In genomic region chr2:93938534-93938933, GRCm38 (mm10) we compare ENCODE assay signal across 27 mouse cellular contexts. TPM values are rescaled to one million over a fixed set of nuclear protein-coding genes. Genes with fewer than 3 reads are reported as not detected.
A peak's percentile ranks its signal among the peaks of the same experiment; 100 is the strongest.
DNase-seq lines count a peak whose midpoint lies in the region; ATAC-seq and TF ChIP-seq lines count a peak whose summit lies in the region.
"Had no signal": no experiment of that assay in that cellular context is flagged by ENCODE, and none has a peak within 500 bp of the region (broad histone marks: within the 10 kb centered on the region; RNA-seq: fewer than 3 reads in every experiment).

No protein-coding gene starts in this region.

- peak overlapping the region; percentile 11; the same call in 1 of the 2 replicates for H3K4me2 ChIP-seq in heart, embryonic 12.5 days
- no peak overlapping the region for H3K4me2 ChIP-seq in lung, embryonic 14.5 days
- H3K4me2 ChIP-seq in neural tube, embryonic 14.5 days (ENCODE audit: low read depth, low read length), result no peak overlapping the region
- H3K4me2 ChIP-seq: embryonic facial prominence, embryonic 12.5 days; hindbrain, embryonic 15.5 days; midbrain, embryonic 13.5 days had no signal

- TF ChIP-seq CTCF in lung, embryonic 14.5 days (IDR thresholded peaks at IDR 0.05; ENCODE audit: low read depth), result no peak

- 25% methylated on average over 9 of the region's 9 CpGs for WGBS in heart, embryonic 12.5 days
- 38% methylated on average over 9 of the region's 9 CpGs for WGBS in heart, embryonic 10.5 days
- 48% methylated on average over 9 of the region's 9 CpGs for WGBS in lung, embryonic 14.5 days
- 56% methylated on average over 9 of the region's 9 CpGs for WGBS in neural tube, embryonic 14.5 days

- no peak overlapping the region for H3K4me3 ChIP-seq in heart, embryonic 12.5 days
- no peak overlapping the region for H3K4me3 ChIP-seq in heart, embryonic 10.5 days
- H3K4me3 ChIP-seq in lung, embryonic 14.5 days (ENCODE audit: low read depth, low read length), result no peak overlapping the region
- H3K4me3 ChIP-seq in neural tube, embryonic 14.5 days (ENCODE audit: low read depth, low read length), result no peak overlapping the region
- H3K4me3 ChIP-seq: embryonic facial prominence, embryonic 12.5 days; erythroblast, embryonic 14.5 days; hindbrain, embryonic 15.5 days; midbrain, embryonic 13.5 days; myocyte had no signal

- peaks cover 6% of the 10 kb centered on the region for H3K9me3 ChIP-seq in heart, embryonic 12.5 days (replicated peaks)
- no peaks in the 10 kb centered on the region for H3K9me3 ChIP-seq in heart, embryonic 10.5 days
- H3K9me3 ChIP-seq in lung, embryonic 14.5 days (ENCODE audit: low read depth, low read length), result no peaks in the 10 kb centered on the region
- no peaks in the 10 kb centered on the region for H3K9me3 ChIP-seq in neural tube, embryonic 14.5 days (ENCODE audit: control insufficient read depth, low read length)
- H3K9me3 ChIP-seq: embryonic facial prominence, embryonic 12.5 days; hindbrain, embryonic 15.5 days had no signal

- ATAC-seq in heart, embryonic 12.5 days (ENCODE audit: insufficient number of reproducible peaks, low FRiP score), result no peak
- no peak for ATAC-seq in lung, embryonic 14.5 days (ENCODE audit: insufficient read depth)
- peak; percentile 69 for ATAC-seq in neural tube, embryonic 14.5 days (ENCODE audit: low read depth)
- ATAC-seq in erythroid progenitor cell, adult 5-6 weeks (replicated peaks; ENCODE audit: low FRiP score, poor library complexity, severe bottlenecking), result no peak
- ATAC-seq: intestine, postnatal 0 days; midbrain, embryonic 13.5 days had no signal

- peaks cover 29% of the 10 kb centered on the region for H3K4me1 ChIP-seq in heart, embryonic 12.5 days (replicated peaks)
- peaks cover 14% of the 10 kb centered on the region for H3K4me1 ChIP-seq in heart, embryonic 10.5 days
- H3K4me1 ChIP-seq in lung, embryonic 14.5 days (ENCODE audit: insufficient read depth), result no peaks in the 10 kb centered on the region
- no peaks in the 10 kb centered on the region for H3K4me1 ChIP-seq in neural tube, embryonic 14.5 days (ENCODE audit: control insufficient read depth, insufficient read depth, low read length)
- H3K4me1 ChIP-seq: hindbrain, embryonic 15.5 days; midbrain, embryonic 13.5 days had no signal

- H3K9ac ChIP-seq in heart, embryonic 12.5 days, result no peak overlapping the region
- no peak overlapping the region for H3K9ac ChIP-seq in lung, embryonic 14.5 days
- H3K9ac ChIP-seq in neural tube, embryonic 14.5 days (replicated peaks; ENCODE audit: low read depth, low read length), result no peak overlapping the region
- H3K9ac ChIP-seq: embryonic facial prominence, embryonic 12.5 days; hindbrain, embryonic 15.5 days; liver, embryonic 14.5 days; midbrain, embryonic 13.5 days had no signal

- DNase-seq in heart, embryonic 10.5 days (ENCODE audit: low spot score), result no peak
- peak; percentile 26 for DNase-seq in lung, embryonic 14.5 days
- DNase-seq in lung, postnatal 4 days, result no peak
- peak; percentile 14 for DNase-seq in MEL-GATA-1-ER (ENCODE audit: extremely low read depth, low read depth)
- DNase-seq: B cell, adult 2 months; cerebellum, adult 9-10 months; heart, postnatal 14 days; layer of hippocampus, postnatal 36 days; retina, postnatal 1 day had no signal

- no peaks in the 10 kb centered on the region for H3K36me3 ChIP-seq in heart, embryonic 12.5 days
- H3K36me3 ChIP-seq in heart, embryonic 10.5 days, result no peaks in the 10 kb centered on the region
- no peaks in the 10 kb centered on the region for H3K36me3 ChIP-seq in lung, embryonic 14.5 days (ENCODE audit: insufficient read depth)
- no peaks in the 10 kb centered on the region for H3K36me3 ChIP-seq in neural tube, embryonic 14.5 days (ENCODE audit: control insufficient read depth, insufficient read depth, low read length)
- H3K36me3 ChIP-seq: embryonic facial prominence, embryonic 12.5 days; hindbrain, embryonic 15.5 days; midbrain, embryonic 13.5 days had no signal

- no peak overlapping the region; the same call in 1 of the 2 replicates for H3K27ac ChIP-seq in heart, embryonic 12.5 days (ENCODE audit: poor library complexity, severe bottlenecking)
- H3K27ac ChIP-seq in heart, embryonic 10.5 days, result no peak overlapping the region
- no peak overlapping the region for H3K27ac ChIP-seq in lung, embryonic 14.5 days (ENCODE audit: low read depth)
- H3K27ac ChIP-seq in neural tube, embryonic 14.5 days (ENCODE audit: low read depth, low read length), result no peak overlapping the region
- H3K27ac ChIP-seq: embryonic facial prominence, embryonic 12.5 days; hindbrain, embryonic 15.5 days; kidney, postnatal 0 days; liver, embryonic 14.5 days; midbrain, embryonic 13.5 days; stomach, postnatal 0 days had no signal

- peaks cover 45% of the 10 kb centered on the region for H3K27me3 ChIP-seq in heart, embryonic 12.5 days (replicated peaks)
- peaks cover 30% of the 10 kb centered on the region for H3K27me3 ChIP-seq in heart, embryonic 10.5 days (ENCODE audit: insufficient read depth, poor library complexity, severe bottlenecking)
- no peaks in the 10 kb centered on the region for H3K27me3 ChIP-seq in lung, embryonic 14.5 days (ENCODE audit: insufficient read depth, low read length)
- no peaks in the 10 kb centered on the region for H3K27me3 ChIP-seq in neural tube, embryonic 14.5 days (ENCODE audit: control insufficient read depth, insufficient read depth, low read length)
- H3K27me3 ChIP-seq: embryonic facial prominence, embryonic 12.5 days; hindbrain, embryonic 15.5 days; midbrain, embryonic 13.5 days had no signal

RNA-seq across cellular contexts. Expression of gene Gm13889, which starts 18.5 kb away (rescaled TPM):
- polyA plus RNA-seq in heart, embryonic 12.5 days (2016; fragmentation: Nextera tagmentation; extraction: Ambion mirVana), result 5.9 and 6.9 TPM in 2 replicates
- 2.6 and 3.1 TPM in 2 replicates for polyA plus RNA-seq in heart, embryonic 10.5 days (2016; fragmentation: Nextera tagmentation; extraction: Ambion mirVana)
- polyA plus RNA-seq in lung, embryonic 14.5 days (2014; fragmentation: Nextera tagmentation; extraction: Ambion mirVana), result 40.7 and 45.3 TPM in 2 replicates
- 12.3 and 12.8 TPM in 2 replicates for polyA plus RNA-seq in neural tube, embryonic 14.5 days (2014; fragmentation: Nextera tagmentation; extraction: Ambion mirVana)
- total RNA-seq in erythroid progenitor cell, adult 5-6 weeks (2015; ENCODE audit: low replicate concordance), result not detected in 2 replicates
- total RNA-seq in erythroid progenitor cell, adult 5-6 weeks (2017; ENCODE audit: low replicate concordance), result not detected in 2 replicates
- total RNA-seq: granulocyte monocyte progenitor cell, adult 5-6 weeks had no signal

RNA-seq across cellular contexts. Expression of gene Gm27027, which starts 57.6 kb away (rescaled TPM):
- not detected in 2 replicates for polyA plus RNA-seq in heart, embryonic 12.5 days (2016; fragmentation: Nextera tagmentation; extraction: Ambion mirVana)
- not detected in 2 replicates for polyA plus RNA-seq in heart, embryonic 10.5 days (2016; fragmentation: Nextera tagmentation; extraction: Ambion mirVana)
- not detected in 2 replicates for polyA plus RNA-seq in lung, embryonic 14.5 days (2014; fragmentation: Nextera tagmentation; extraction: Ambion mirVana)
- not detected in 2 replicates for polyA plus RNA-seq in neural tube, embryonic 14.5 days (2014; fragmentation: Nextera tagmentation; extraction: Ambion mirVana)
- not detected in 2 replicates for total RNA-seq in erythroid progenitor cell, adult 5-6 weeks (2015; ENCODE audit: low replicate concordance)
- not detected in 2 replicates for total RNA-seq in erythroid progenitor cell, adult 5-6 weeks (2017; ENCODE audit: low replicate concordance)
- total RNA-seq: adrenal gland, adult 18-20 months; adrenal gland, postnatal 4 days; gastrocnemius, adult 8-10 months; granulocyte monocyte progenitor cell, adult 5-6 weeks; heart, postnatal 14 days; layer of hippocampus, postnatal 36 days; left cerebral cortex, postnatal 25 days had no signal
- polyA plus RNA-seq: embryonic facial prominence, embryonic 12.5 days; erythroblast, embryonic 14.5 days; hindbrain, embryonic 15.5 days; intestine, postnatal 0 days; kidney, postnatal 0 days; liver, embryonic 14.5 days; lung, embryonic 16.5 days; midbrain, embryonic 13.5 days; myocyte; stomach, postnatal 0 days had no signal

Comparison
In these comparisons a context has a peak if more than half of its experiments do, and no peak if none do; other contexts are left out.
1. DNase-seq: peak in lung, embryonic 14.5 days (single experiment) and MEL-GATA-1-ER (single experiment); none in heart, embryonic 10.5 days (single experiment) and lung, postnatal 4 days (0 of 2).